Mouse (Mus musculus) limb, embryonic 13.5 days (tissue): ENCODE measurements around the gene Bmp8b. TPM values are rescaled to one million over a fixed set of nuclear protein-coding genes. Genes with fewer than 3 reads are reported as not detected.
"Not testable (repeated sequence)": the region's sequence is repeated elsewhere in the genome, so short reads cannot be mapped to it uniquely, and the experiment has no call there.

ENCODE experiments used
- ATAC-seq: fragments of 200-750 bp; cut with Nextera tagmentation; 2 replicates; pipeline ENCODE4 v1.8.0; 2017; ENCODE audit warnings: low read depth, moderate number of reproducible peaks, moderate TSS enrichment; ENCODE audit not compliant: low FRiP score
- H3K27ac ChIP-seq: fragments of 300-500 bp; sonication (generic); 2 replicates; pipeline ENCODE4 v1.5.1; 2015; ENCODE audit warnings: inconsistent platforms, mild to moderate bottlenecking, moderate library complexity
- H3K27me3 ChIP-seq: fragments of 300-500 bp; sonication (generic); 2 replicates; pipeline ENCODE4 v1.6.1; 2015; ENCODE audit warnings: mild to moderate bottlenecking, inconsistent platforms
- H3K36me3 ChIP-seq: fragments of 300-500 bp; sonication (generic); 2 replicates; pipeline ENCODE4 v1.6.1; 2015; ENCODE audit warnings: inconsistent platforms, mild to moderate bottlenecking, moderate library complexity
- H3K4me1 ChIP-seq: fragments of 300-500 bp; sonication (generic); 2 replicates; pipeline ENCODE4 v1.6.1; 2015; ENCODE audit warnings: inconsistent platforms
- H3K4me2 ChIP-seq: fragments of 300-500 bp; sonication (generic); replicated peaks from 2 replicates; pipeline ENCODE4 v1.6.1; 2015; ENCODE audit warnings: inconsistent platforms, mild to moderate bottlenecking, moderate library complexity
- H3K4me3 ChIP-seq: fragments of 300-500 bp; sonication (generic); 2 replicates; pipeline ENCODE4 v1.5.1; 2015; ENCODE audit warnings: moderate library complexity, mild to moderate bottlenecking, inconsistent platforms
- H3K9ac ChIP-seq: fragments of 300-500 bp; sonication (generic); 2 replicates; pipeline ENCODE4 v1.6.1; 2015; ENCODE audit warnings: mild to moderate bottlenecking, inconsistent platforms
- H3K9me3 ChIP-seq: fragments of 300-500 bp; sonication (generic); 2 replicates; pipeline ENCODE4 v1.6.1; 2016; ENCODE audit warnings: inconsistent platforms
- WGBS: fragments of 180-500 bp; shearing (Covaris S2); methylation state at CpG from one replicate; pipeline ENCODE4 v1.1.7; 2015; 5-methylcytosine and 5-hydroxymethylcytosine counted together
- polyA plus RNA-seq: library from polyadenylated mRNA; unstranded; fragments of >200 nt; fragmentation: Nextera tagmentation; extraction: Ambion mirVana; gene quantifications from 2 replicates; pipeline ENCODE4 v1.2.1, GENCODE M21; 2015

Bmp8b gene
- polyA plus RNA-seq, 1 experiment from 2014 or later, result 0.89 TPM

DNA sequence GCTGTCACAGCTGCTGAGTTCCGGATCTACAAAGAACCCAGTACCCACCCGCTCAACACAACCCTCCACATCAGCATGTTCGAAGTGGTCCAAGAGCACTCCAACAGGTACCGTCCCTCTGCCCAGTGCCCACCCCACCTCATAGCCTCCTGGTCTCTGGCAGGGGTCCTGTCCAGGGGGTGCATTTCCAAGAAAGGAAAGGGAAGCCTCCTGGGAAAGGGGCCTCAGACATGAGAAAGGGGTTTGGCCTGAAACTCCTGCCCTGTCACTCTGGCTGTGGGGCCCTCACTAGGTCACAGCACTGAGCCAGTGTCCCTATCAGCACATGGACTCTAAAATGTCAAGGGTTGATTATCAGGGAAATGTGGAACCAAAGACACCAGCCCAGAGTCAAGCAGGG, 9.7 kb downstream of the Bmp8b start:
- H3K27ac ChIP-seq, ATAC-seq, H3K4me3 ChIP-seq, H3K4me2 ChIP-seq, H3K4me1 ChIP-seq, H3K9me3 ChIP-seq, H3K36me3 ChIP-seq, H3K9ac ChIP-seq: not testable (repeated sequence)
- WGBS, result 86% methylated on average over 4 of the region's 4 CpGs
- peaks cover 31% of the 10 kb centered on the region for H3K27me3 ChIP-seq

DNA sequence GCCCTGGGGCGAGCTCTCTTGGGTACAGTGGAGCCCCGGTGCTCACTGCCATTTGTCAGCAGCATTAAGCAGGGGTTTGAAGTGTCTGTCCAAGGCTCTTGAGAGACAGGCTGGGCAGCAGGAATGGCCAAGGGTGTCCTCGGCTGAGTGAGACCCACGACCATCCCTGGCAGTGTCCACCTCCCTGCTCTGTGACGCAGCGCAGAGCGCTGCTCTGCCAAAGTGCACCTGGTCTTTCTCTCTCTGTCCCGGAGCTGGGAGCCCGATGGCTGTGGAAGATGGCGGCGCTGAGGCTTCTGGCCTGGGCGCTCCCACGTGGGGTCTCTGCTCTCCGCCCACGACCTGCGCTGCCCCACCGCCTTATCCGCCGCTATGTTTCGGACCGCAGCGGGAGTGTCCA, 11.0 kb downstream of the Bmp8b start, which contains the start of gene Oxct2b:
TSS of gene Oxct2b (plus strand) at position 256 of the 400 bp plus-strand sequence.
- H3K27me3 ChIP-seq, result peaks cover 31% of the 10 kb centered on the region
- WGBS, result 8% methylated on average over 22 of the region's 22 CpGs
- H3K4me1 ChIP-seq, result 0 out of 2 replicates have a peak, but pooled peaks cover 3% of the 10 kb centered on the region
- H3K9me3 ChIP-seq, result no peaks in the 10 kb centered on the region
- H3K4me3 ChIP-seq, result peak within 1 kb of the TSS; percentile 44
- H3K4me2 ChIP-seq, result peak within 1 kb of the TSS; percentile 67
- no peak within 1 kb of the TSS for H3K27ac ChIP-seq
- no peaks in the 10 kb centered on the region for H3K36me3 ChIP-seq
- ATAC-seq, result peak; percentile 29; the same call in 1 of the 2 replicates
- H3K9ac ChIP-seq, result peak within 1 kb of the TSS; percentile 62

DNA sequence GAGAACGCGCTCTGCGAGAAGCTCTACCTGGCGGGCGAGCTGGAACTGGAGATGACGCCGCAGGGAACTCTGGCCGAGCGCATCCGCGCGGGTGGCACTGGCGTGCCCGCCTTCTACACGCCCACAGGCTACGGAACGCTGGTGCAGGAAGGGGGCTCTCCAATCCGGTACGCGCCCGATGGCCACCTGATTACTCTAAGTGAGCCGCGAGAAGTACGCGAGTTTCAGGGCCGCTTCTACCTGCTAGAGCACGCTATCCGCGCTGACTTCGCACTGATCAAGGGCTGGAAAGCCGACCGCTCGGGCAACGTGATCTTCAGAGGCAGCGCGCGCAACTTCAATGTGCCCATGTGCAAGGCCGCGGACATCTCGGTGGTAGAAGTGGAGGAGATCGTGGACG, 11.7 kb downstream of the Bmp8b start:
- peaks cover 31% of the 10 kb centered on the region for H3K27me3 ChIP-seq
- peak overlapping the region; percentile 67 for H3K4me2 ChIP-seq
- peak; percentile 52; the same call in 1 of the 2 replicates for ATAC-seq
- not testable (repeated sequence) for H3K9ac ChIP-seq, H3K27ac ChIP-seq, H3K36me3 ChIP-seq, H3K9me3 ChIP-seq, H3K4me1 ChIP-seq
- peak overlapping the region; percentile 44 for H3K4me3 ChIP-seq
- 19% methylated on average over 25 of the region's 42 CpGs for WGBS

DNA sequence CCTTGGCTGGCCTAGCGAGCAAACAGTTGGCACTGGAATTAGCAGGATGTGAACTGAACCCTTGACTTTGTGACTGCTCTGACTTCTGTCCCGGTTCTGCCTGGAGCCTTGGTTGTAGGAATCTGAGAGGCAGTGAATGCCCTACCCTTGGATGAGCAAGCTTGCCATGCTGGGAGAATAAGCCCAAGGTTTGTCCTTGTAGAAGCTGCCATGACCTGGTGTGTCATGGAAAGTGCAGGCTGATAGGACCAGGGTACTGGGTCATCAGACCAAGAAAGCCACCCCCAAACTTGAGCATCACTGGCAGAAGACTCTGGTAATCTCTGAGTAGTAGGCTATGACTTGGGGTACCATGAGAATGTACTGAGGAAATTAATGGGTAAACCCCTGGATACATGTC, 16.3 kb downstream of the Bmp8b start:
- Histone ChIP-seq H3K4me3 (no peak overlapping the region), H3K36me3 (peaks cover 25% of the 10 kb centered on the region), H3K27me3 (peaks cover 18% of the 10 kb centered on the region), H3K4me1 (no peaks in the 10 kb centered on the region), H3K4me2 (no peak overlapping the region), H3K27ac (no peak overlapping the region), H3K9ac (no peak overlapping the region), H3K9me3 (no peaks in the 10 kb centered on the region)
- ATAC-seq, result no peak
- WGBS, result 72% methylated on average over 2 of the region's 2 CpGs

DNA sequence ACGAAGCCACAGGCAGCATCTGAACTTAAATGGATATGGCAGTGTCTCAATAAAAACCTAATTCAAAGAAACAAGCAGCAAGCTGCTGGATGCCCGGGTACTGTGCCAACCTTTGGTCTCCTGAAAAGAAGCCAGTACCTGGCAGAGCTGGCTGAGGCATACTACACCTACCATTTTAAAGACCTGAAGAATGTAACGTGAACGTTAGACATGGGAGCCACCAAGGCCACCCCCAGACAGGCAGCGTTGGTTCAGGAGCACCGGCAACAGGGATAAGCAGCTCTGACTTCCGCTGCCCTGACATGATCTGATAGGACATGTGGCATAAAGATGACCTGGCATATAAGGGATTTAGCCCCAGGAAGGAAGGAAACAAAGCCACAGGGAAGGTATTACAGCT, 21.7 kb downstream of the Bmp8b start:
- 92% methylated on average over 7 of the region's 7 CpGs for WGBS
- Histone ChIP-seq H3K9me3 (no peaks in the 10 kb centered on the region), H3K27me3 (no peaks in the 10 kb centered on the region), H3K36me3 (peaks cover 72% of the 10 kb centered on the region), H3K9ac (no peak overlapping the region), H3K27ac (no peak overlapping the region), H3K4me3 (no peak overlapping the region), H3K4me1 (no peaks in the 10 kb centered on the region), H3K4me2 (no peak overlapping the region)
- ATAC-seq, result no peak

DNA sequence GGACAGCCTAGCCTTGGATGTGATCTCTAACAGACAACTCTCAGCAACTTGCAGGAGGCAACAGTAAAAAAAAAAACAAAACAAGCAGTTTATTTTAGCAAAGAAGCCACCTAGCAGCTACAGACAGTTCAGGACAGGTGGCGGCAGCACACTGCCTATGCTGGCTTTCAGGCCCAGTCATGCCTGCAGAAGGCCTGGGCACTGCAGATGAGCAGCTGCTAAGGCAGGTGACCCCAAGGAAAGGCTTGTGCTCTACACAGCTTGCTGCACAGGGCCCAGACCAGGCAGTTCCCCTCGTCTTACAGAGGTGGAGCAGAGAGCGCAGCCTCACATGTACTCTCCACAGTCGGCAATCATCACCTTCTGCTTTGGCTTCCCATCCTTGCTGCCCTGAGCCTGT, 22.1 kb downstream of the Bmp8b start:
- no peak overlapping the region for H3K9ac ChIP-seq
- no peaks in the 10 kb centered on the region for H3K9me3 ChIP-seq
- H3K4me3 ChIP-seq, result no peak overlapping the region
- 90% methylated on average over 4 of the region's 4 CpGs for WGBS
- H3K4me2 ChIP-seq, result no peak overlapping the region
- no peak for ATAC-seq
- no peak overlapping the region for H3K27ac ChIP-seq
- no peaks in the 10 kb centered on the region for H3K4me1 ChIP-seq
- peaks cover 76% of the 10 kb centered on the region for H3K36me3 ChIP-seq
- no peaks in the 10 kb centered on the region for H3K27me3 ChIP-seq

DNA sequence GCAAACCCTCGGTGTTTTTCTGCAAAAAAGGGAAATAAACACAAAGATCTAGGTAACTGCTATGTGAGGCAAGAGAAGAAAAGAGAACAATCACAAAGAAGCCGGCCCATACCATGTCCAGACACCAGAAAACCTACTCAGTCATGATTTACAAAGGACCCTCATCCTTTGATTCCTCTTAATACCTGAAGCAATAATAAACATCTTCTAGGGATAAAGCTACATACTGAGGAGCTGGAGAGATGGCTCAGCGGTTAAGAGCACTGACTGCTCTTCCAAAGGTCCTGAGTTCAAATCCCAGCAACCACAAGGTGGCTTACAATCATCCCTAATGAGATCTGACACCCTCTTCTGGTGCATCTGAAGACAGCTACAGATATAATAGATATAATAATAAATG, 32.6 kb downstream of the Bmp8b start:
- Histone ChIP-seq H3K36me3 (peaks cover 41% of the 10 kb centered on the region), H3K9me3 (no peaks in the 10 kb centered on the region), H3K4me2 (no peak overlapping the region; the same call in 1 of the 2 replicates), H3K4me1 (peaks cover 19% of the 10 kb centered on the region), H3K4me3 (no peak overlapping the region), H3K27ac (no peak overlapping the region), H3K27me3 (0 out of 2 replicates have a peak, but pooled peaks cover 5% of the 10 kb centered on the region), H3K9ac (no peak overlapping the region)
- no peak for ATAC-seq
- WGBS, result 88% methylated on average over 3 of the region's 3 CpGs

DNA sequence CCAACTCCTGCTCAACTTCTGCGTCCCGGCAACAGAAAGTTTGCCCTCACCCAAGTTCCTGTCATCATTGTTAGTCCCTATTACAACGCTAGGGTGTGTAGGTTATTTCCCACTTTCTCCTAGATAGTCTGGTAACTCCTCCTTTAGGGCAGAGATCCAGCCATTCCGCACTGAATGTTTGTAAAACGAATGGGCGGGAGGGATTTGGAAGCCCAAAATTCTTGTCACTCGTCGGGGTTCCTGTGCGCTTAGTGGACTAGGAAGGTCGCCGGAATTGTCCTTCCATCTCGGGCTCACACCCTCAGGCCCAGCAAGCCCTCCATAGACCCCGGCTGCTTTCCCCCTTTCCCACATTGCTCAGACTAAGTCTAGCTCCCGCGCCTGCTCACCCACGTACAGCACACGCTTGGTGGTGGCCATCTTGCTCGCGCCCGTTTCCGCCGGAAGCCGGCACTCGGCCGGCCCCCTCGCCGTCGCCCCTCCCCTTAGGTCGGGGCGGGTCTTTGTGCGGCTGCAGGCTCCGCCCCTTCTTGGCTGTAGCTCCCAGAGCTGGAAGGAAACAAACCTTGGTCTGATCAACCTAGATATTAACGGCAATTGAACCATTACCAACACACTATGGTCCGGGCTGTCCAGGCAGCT, 34.7 kb downstream of the Bmp8b start, which contains the start of gene Ppie:
TSS of gene Ppie (minus strand) at position 439 of the 642 bp plus-strand sequence.
- H3K4me2 ChIP-seq, result peak within 1 kb of the TSS; percentile 86
- H3K27me3 ChIP-seq, result peaks cover 5% of the 10 kb centered on the region; the same call in 1 of the 2 replicates
- peaks cover 19% of the 10 kb centered on the region for H3K4me1 ChIP-seq
- WGBS, result under 1% methylated on average over 34 of the region's 34 CpGs
- peak within 1 kb of the TSS; percentile 73 for H3K4me3 ChIP-seq
- peak within 1 kb of the TSS; percentile 91 for H3K27ac ChIP-seq
- peak within 1 kb of the TSS; percentile 78 for H3K9ac ChIP-seq
- H3K9me3 ChIP-seq, result no peaks in the 10 kb centered on the region
- H3K36me3 ChIP-seq, result peaks cover 23% of the 10 kb centered on the region
- ATAC-seq, result peak; percentile 98

DNA sequence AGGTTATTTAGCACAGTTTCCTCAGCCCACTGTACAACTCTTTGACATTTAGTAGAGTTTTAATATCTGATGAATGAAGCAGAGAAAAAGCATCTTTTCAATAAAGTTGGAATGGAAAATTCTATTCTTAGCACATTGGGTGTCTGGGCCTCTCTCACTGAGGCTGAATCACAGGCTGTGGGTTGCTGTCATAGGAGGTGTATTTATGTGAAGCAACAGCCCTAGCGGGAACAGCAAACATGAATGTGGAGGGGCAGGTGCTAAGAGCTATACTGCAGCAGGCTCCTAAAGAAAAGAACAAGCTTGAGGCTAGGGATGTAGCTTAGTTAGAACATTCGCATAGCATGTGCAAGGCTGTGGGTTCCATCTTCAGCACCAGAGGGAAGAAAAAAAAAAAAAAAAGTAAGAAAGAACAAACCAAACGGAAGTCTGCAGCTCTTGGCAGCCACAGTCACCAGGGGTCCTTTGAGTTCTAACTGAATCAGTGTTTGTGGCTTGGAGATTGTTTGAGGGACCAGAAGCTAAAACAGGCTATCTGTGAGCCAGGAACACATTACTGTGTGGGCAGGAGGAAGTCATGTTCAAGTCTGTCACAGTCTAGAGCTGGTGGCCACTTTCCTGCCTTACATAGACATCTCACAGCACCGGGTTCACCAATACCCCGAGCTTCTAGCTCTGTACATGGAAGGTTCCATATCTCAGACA, 42.6 kb downstream of the Bmp8b start:
- Histone ChIP-seq H3K4me3 (no peak overlapping the region), H3K4me2 (no peak overlapping the region), H3K36me3 (no peaks in the 10 kb centered on the region), H3K27me3 (peaks cover 10% of the 10 kb centered on the region; the same call in 1 of the 2 replicates), H3K9me3 (no peaks in the 10 kb centered on the region), H3K4me1 (no peaks in the 10 kb centered on the region), H3K9ac (no peak overlapping the region), H3K27ac (no peak overlapping the region)
- WGBS, result 80% methylated on average over 5 of the region's 5 CpGs
- ATAC-seq, result no peak

DNA sequence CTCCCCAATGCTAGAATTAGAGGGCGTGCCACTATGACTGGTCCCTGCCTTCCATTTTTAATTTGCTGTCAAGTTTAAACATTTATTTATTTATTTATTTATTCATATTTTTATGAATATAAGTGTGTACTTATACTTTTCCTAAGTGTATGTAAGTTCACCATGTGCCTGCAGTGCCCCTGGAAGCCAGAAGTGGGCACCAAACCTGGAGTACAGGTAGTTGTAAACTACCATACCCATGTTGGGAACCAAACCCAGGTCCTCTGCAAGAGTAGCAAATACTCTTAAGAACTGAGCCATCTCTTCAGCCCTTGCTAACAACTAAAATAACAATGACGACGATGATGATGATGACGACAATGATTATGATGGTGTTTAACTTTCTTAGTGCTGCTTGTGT, 47.0 kb downstream of the Bmp8b start:
- no peaks in the 10 kb centered on the region for H3K9me3 ChIP-seq
- no peak overlapping the region for H3K4me2 ChIP-seq
- H3K27ac ChIP-seq, result no peak overlapping the region
- no peaks in the 10 kb centered on the region for H3K4me1 ChIP-seq
- no peak overlapping the region for H3K9ac ChIP-seq
- no peaks in the 10 kb centered on the region for H3K36me3 ChIP-seq
- H3K4me3 ChIP-seq, result no peak overlapping the region
- no peak for ATAC-seq
- no peaks in the 10 kb centered on the region; the same call in 1 of the 2 replicates for H3K27me3 ChIP-seq
- 79% methylated on average over 4 of the region's 4 CpGs for WGBS

DNA sequence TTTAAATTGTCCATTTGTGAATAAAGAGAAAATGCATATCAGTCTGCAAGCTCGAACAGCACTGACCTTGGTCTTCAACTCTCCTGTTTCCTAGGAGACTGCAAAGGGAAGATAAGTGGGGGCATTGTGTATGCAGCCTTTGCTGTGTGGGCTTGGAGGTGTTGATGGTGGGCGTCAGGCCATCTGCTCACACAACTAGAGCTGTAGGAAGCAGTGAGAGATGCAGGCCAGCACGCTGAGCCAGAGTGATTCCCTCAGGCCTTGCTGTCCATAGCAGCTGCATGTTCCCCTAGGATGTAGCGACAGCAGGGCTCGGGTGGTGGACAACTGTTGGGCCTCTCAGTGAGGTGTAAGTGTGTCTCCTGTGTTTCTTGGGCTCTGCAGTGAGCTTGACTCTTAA, 48.0 kb downstream of the Bmp8b start:
- WGBS, result 55% methylated on average over 5 of the region's 5 CpGs

DNA sequence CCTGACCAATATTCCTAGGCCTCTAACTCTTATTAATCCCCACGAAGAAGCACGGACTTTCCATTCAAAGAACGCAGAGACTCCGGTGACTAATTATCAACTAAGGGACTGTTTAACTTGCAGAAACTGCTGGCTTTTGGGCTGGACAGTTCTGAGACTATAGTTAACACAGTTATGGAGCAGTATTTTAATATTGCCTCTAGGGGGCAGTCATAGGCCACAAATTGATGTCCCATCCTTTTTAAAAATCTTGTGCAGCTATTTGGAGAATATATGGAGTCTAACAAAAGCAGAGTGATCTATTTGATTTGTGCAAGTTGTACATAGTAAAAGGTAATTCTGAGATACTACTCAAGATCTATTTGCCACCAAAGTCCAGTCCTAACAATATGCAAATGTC, 50.0 kb downstream of the Bmp8b start:
- no peak overlapping the region for H3K9ac ChIP-seq
- no peaks in the 10 kb centered on the region for H3K4me1 ChIP-seq
- no peak overlapping the region for H3K4me2 ChIP-seq
- WGBS, result 19% methylated on average over 4 of the region's 4 CpGs
- H3K4me3 ChIP-seq, result no peak overlapping the region
- no peaks in the 10 kb centered on the region for H3K36me3 ChIP-seq
- H3K27me3 ChIP-seq, result no peaks in the 10 kb centered on the region
- no peak overlapping the region for H3K27ac ChIP-seq
- ATAC-seq, result no peak; the same call in 1 of the 2 replicates
- H3K9me3 ChIP-seq, result no peaks in the 10 kb centered on the region

More for the DNA sequence above, 48.0 kb downstream of the Bmp8b start:
- Histone ChIP-seq H3K4me2 (no peak overlapping the region), H3K9me3 (no peaks in the 10 kb centered on the region), H3K9ac (no peak overlapping the region), H3K27me3 (no peaks in the 10 kb centered on the region), H3K4me1 (no peaks in the 10 kb centered on the region), H3K36me3 (no peaks in the 10 kb centered on the region), H3K27ac (no peak overlapping the region), H3K4me3 (no peak overlapping the region)
- ATAC-seq, result no peak
